Mouse (Mus musculus): Measurements from ENCODE around the gene Acot11.

The Acot11 gene

DNA sequence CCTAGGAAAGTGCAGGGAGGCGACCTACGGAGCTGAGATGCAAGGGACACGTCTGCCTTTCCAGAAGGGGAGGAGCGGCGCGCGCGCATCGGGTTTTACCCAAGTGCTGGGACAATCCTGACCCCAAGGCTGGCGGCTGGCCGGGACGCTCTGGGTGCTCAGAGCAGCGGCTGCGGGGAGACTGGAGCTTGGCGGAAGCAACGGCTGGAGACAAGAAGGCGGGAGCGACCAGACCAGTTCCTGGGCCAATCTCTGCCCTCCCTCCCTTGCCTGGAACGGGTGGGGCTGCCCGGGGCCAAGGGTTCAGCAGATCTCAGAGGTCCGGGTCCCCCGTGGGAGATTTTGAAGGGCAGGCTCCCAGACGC is at the start of gene Acot11:
Acot11 (minus strand) TSS at position 89 of the 365 bp plus-strand sequence.
- peak; percentile 13 to 64 for DNase-seq (ENCODE audit: low spot score in 2 of 2)

DNA sequence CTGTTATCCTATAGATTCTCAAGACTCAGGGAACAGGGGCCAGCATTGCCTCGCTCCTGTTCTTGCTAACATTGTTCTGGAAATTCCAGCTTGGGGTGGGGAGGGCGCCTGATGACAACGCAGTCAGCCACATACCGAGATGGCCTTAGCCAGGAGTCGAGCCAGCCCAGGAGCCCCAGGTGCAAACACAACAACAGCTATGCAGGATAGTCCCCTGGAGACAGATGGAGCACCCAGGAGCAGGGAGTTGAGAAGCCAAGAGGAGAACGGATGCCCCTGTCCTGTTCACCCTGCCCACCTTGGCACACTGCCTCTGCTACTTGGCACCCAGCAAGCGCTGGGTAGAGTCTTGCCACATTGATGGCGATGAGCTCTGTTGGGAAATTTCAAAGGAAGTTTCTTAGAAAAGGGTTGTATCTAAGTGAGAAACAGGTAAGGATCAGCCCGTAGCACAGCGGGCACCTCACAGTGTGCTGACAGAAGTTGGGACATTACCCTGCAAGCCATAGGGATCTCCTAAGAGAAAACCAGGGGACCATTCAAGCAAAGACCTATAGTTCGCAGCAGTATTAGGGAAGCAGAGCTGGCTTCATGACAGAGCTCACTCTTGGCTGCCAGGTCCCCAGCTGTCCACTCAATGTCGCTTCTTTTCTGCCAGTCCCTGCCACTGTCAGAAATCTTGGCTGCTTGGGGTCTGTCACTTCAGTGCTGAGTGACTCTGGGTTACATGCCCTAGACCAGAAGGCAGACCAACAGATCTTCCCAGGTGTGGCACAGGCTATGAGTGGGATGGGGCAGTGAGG is 43.7 kb upstream of the Acot11 start:
- DNase-seq (ENCODE audit: low spot score in 2 of 2): peak in 1 of 2 experiments; percentile 32

DNA sequence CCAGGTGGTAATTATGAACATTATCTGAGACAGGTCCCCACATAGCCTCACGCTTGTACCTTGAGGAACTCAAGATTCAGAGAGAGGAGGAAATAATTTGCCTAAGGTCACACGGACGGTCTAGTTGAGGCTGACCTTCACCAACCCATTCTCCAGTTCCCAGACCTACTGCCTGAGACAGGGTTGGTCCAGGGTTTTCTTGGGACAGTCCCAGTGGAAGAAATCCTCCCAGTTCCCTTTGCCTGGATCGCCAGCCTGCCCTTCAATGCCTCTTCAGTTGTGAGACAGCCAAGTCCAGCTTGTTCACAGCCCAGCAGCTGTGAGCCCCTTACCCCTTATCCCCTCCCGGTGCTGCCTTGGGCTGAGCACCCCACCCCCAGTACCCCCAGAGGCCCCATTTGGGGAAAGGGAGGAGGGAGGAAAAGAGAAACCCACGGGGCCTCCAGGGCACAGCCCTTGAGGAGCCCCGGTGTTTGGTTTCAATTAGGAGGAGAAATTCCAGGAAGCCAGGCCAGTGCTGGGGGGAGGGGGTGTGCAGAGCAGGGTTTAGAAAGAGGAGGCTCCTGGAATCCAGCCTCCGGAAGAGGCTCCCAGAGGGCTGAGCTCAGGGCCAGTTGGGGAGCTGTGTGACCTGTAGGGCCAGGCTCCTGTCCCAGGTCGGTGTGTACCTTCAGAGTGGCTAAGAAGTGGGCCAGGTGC is 42.9 kb upstream of the Acot11 start:
- peak; percentile 26 to 60 for DNase-seq (ENCODE audit: low spot score in 2 of 2)

DNA sequence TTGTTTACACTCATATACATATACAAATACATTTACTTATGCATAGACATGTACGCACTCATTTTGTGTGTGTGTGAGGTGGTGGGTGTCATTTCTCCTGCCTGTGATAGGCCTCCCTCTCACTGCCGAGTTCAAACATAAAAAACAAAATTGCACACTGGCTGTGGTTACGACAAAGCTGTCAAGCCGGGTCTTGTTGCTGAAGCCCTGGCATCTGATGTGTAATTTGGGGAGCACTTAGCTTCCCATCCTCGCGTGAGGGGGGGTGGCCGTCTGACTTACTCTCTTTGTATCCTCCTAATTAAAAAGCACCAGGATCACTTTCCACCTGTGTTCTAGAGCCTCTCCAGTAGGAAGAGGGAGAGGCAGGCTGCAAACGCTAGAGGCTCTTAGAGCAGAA is 37.8 kb upstream of the Acot11 start:
- DNase-seq (ENCODE audit: low spot score in 2 of 2): no peak

DNA sequence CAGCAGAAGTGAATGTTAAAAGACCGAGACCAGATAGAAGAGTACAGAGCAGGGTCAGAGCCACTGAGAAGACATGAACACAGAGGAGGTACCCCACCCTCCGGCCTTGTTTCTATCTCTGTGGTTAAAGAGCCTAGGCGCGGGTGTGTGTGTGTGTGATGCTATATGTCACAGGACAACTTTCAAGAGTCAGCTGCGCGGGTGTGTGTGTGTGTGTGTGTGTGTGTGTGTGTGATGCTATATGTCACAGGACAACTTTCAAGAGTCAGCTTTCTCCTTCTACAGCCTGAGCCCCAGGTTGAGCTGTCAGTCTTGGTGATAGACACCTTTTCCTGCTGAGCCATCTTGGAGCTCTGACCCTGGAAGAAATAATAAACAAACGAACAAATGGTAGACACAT is 37.1 kb upstream of the Acot11 start:
- DNase-seq (ENCODE audit: low spot score in 2 of 2): no peak

DNA sequence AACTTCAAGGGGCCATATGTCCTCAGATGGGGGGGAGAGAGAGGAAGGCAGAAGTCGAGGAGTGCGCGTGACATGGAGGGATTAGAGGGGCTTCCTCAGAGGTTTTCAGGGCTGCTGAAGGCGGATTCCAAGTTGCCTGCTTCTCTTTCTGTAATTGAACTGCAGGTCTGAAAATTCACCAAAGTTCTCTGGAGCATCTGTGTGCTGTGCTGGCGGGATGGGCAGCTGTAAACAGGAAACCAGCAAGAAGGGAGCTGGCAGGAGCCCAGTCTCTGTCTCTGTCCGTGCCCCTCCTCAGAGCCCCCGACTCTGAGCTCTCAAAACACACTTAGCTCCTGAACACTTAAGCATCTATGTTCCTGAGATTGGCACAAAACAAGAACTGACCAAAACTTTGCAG is 36.5 kb upstream of the Acot11 start:
- DNase-seq (ENCODE audit: low spot score in 2 of 2): no peak

DNA sequence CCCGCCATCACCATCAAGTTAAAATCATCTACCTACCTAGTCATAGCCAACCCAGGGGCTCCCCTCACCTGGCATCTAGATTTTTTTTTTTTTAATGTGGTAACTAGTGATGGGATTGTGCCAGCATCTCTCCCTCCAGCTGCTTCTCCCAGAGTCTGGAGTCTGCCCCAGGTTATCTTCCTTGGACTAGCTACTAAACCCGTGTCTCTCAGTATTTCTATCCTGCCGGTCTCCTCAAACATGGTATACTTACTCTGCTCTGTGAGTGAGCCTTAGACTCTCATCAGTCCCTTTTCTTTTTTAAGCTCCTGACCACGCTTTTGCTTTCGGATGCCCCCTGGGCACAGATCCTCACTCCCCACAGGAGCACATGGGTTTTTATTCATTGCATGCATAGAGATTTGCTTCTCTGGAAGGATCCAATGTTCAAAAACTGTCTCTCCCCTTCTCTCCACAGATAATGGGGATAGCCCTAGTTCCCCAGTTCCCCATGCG is 35.9 kb upstream of the Acot11 start:
- no peak for DNase-seq (ENCODE audit: low spot score in 2 of 2)

- DNase-seq (ENCODE audit: low spot score in 2 of 2): peak; percentile 91 to 92
These were observed 35.3 kb upstream of the Acot11 start for GRCm38 (mm10) chr4:106839964-106840611.

DNA sequence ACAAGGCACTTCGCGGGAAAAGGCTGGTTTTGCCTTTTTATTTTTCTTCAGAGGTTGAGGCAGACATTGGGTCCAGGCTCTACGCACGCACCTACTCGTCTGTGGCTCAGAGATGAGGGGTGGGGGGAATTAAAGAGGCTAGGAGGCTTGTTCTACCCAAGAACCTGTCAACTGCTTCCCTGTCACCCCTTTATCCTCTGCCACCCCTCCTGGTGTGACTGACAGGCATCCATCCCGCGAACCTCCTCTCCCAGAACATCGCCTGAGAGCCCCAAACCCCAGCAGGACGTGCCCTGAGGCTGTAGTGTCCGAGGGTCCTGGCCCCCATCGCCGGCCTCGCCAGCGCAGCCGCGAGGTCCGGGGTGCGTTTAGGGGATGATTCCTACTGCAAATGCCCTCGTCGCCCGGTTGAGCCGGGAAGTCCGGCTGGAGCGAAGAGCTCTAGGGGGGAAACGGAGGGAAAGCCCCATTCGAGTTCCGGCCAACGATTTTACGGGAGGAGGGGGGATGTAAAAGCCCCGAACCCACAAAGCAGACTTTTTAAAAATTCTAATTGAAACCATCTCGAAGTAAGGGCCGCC is 34.5 kb upstream of the Acot11 start:
- peak in 1 of 2 experiments; percentile 59 for DNase-seq (ENCODE audit: low spot score in 2 of 2)

- DNase-seq (ENCODE audit: low spot score in 2 of 2): peak; percentile 96 to 97
These were observed 33.9 kb upstream of the Acot11 start for GRCm38 (mm10) chr4:106838548-106839253.

DNA sequence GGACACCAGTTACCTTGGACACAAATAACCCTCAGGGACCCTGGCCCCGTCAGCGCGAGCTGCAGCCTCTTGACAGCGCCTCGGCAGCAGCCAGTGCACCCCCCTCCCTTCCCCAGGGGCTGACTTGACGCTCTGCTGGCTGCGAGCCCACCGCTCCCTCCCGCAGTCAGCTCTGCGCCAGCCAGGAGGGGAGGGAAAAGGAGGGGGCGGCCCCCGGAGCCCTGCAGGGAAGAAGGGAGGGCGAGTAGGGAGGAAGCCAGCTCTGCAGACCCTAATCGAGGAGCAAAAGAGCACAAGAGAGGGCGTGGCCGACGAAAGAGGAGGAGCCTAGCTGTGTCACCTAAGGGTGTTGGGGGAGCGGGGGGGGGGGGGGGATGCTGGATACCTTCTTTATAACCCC is 33.2 kb upstream of the Acot11 start:
- DNase-seq (ENCODE audit: low spot score in 2 of 2): peak in 1 of 2 experiments; percentile 57

DNA sequence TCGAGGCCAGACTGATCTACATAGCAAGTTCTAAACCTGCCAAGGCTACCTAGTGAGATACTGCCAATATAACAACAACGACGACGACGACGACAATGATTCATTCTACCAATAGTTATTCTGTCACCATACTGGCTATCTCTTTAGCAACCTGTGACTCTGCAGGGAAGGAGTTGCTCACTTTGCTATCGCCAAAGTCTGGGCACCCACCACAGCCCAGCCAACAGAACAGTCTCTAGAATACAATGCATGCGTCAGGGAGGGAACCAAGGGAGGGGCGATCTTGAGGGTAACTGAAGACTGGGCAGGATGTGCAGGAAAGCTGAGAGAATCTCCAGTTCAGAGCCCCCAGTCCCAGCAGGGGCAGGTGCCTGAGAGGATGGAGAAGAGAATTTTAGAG is 32.6 kb upstream of the Acot11 start:
- DNase-seq (ENCODE audit: low spot score in 2 of 2): no peak

GRCm38 (mm10) chr4:106830545-106831112 is 25.8 kb upstream of the Acot11 start:
- DNase-seq (ENCODE audit: low spot score in 2 of 2): no peak

GRCm38 (mm10) chr4:106827738-106828361 is 23.1 kb upstream of the Acot11 start:
- DNase-seq (ENCODE audit: low spot score in 2 of 2): peak; percentile 54 to 75

DNA sequence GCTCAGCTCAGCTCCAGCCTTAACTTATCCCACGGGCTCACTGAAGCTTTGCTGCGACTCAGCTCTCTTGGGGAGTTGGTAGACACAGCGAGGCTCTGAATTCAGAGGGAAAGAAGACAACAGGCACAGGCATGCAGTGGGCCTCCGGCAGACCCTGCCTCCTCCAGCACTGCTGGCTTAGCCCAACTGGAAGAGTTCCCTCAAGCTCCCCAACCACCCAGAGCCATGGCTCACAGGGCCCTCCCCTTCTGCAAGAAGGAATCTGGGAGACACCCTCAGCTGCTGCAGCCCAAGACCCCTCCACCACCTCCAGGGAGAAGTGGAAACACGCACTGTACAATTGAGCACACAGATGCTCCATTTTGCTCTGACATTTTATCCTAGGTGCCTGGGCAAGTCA is 20.4 kb upstream of the Acot11 start:
- no peak for DNase-seq (ENCODE audit: low spot score in 2 of 2)

DNA sequence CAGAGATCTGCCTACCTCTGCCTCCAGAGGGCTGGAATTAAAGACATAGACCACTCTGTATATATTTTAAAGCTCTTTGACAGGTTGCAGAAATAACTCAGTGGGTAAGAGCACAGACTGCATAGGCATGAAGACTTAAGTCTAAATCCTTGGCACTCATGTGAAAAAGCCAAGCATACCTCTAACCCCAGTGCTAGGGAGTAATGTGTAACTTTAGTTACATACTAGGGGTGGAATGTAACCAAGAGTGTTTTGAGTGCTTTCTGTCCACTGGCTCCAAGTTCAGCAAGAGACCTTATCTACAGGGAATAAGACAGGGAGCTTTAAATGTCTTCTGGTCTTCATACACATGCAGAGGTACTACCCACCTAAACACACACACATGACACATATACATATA is 14.6 kb upstream of the Acot11 start:
- no peak for DNase-seq (ENCODE audit: low spot score in 2 of 2)

GRCm38 (mm10) chr4:106818332-106818731 is 13.5 kb upstream of the Acot11 start:
- no peak for DNase-seq (ENCODE audit: low spot score in 2 of 2)

GRCm38 (mm10) chr4:106817017-106817416 is 12.2 kb upstream of the Acot11 start:
- no peak for DNase-seq (ENCODE audit: low spot score in 2 of 2)

GRCm38 (mm10) chr4:106815396-106816324 is 10.9 kb upstream of the Acot11 start:
- no peak for DNase-seq (ENCODE audit: low spot score in 2 of 2)

DNA sequence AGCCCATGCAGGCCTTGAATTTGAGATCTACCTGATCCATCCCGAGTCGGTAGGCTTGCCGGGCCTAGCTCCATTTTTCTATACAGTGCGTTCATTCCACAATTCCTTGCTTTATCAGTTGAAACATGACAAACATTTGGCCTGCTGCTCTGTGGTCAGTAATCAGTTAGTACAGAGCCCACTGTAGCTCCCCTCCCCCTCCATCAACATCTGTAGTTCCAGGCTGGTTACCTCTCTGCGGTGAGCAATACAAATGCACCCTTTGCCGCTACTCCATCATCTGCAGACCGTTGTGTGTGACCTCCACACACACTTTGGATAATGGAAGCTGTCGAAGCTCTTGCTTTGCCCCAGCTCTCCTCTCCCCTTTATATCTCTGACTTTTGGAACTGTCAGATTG is 6.4 kb upstream of the Acot11 start:
- DNase-seq (ENCODE audit: low spot score in 2 of 2): no peak

Data from urinary bladder, postnatal 36 days (tissue).